13 mouse cellular contexts compared by ENCODE assay signal in genomic region chr8:30913664-30914063, GRCm38 (mm10).
DNase-seq lines count a peak whose midpoint lies in the region; ATAC-seq lines count a peak whose summit lies in the region.
"Had no signal": no experiment of that assay in that cellular context is flagged by ENCODE, and none has a peak within 500 bp of the region (broad histone marks: within the 10 kb centered on the region; RNA-seq: fewer than 3 reads in every experiment).

No protein-coding gene starts in this region.

- no peak overlapping the region for H3K9ac ChIP-seq in forebrain, embryonic 14.5 days (ENCODE audit: low read length)
- H3K9ac ChIP-seq in forebrain, embryonic 15.5 days (replicated peaks) = no peak overlapping the region
- H3K9ac ChIP-seq: heart, embryonic 13.5 days; liver, embryonic 15.5 days had no signal

- no peaks in the 10 kb centered on the region for H3K36me3 ChIP-seq in forebrain, embryonic 14.5 days (ENCODE audit: control insufficient read depth, insufficient read depth, low read length)
- H3K36me3 ChIP-seq in forebrain, embryonic 15.5 days = no peaks in the 10 kb centered on the region
- H3K36me3 ChIP-seq: heart, embryonic 13.5 days; limb, embryonic 10.5 days; liver, embryonic 15.5 days had no signal

- H3K27me3 ChIP-seq in forebrain, embryonic 14.5 days (replicated peaks; ENCODE audit: control insufficient read depth, insufficient read depth, low read length) = no peaks in the 10 kb centered on the region; the same call in 1 of the 2 replicates
- no peaks in the 10 kb centered on the region for H3K27me3 ChIP-seq in forebrain, embryonic 15.5 days
- H3K27me3 ChIP-seq: heart, embryonic 13.5 days; liver, embryonic 15.5 days had no signal

- peaks cover 18% of the 10 kb centered on the region for H3K4me1 ChIP-seq in forebrain, embryonic 14.5 days (ENCODE audit: control insufficient read depth, insufficient read depth, low read length)
- H3K4me1 ChIP-seq in forebrain, embryonic 15.5 days = peaks cover 24% of the 10 kb centered on the region
- H3K4me1 ChIP-seq: liver, embryonic 15.5 days had no signal

- peak; percentile 60 for DNase-seq in forebrain, embryonic 14.5 days (ENCODE audit: low spot score)
- DNase-seq in kidney, postnatal 4 days = peak; percentile 10 to 20
- no peak for DNase-seq in kidney, adult 11 months
- peak; percentile 9 for DNase-seq in right cerebral cortex, postnatal 14 days
- DNase-seq in right cerebral cortex, adult 2 months (ENCODE audit: low spot score in 2 of 2) = no peak
- DNase-seq in spleen, postnatal 10 days (ENCODE audit: low spot score in 2 of 2) = no peak
- DNase-seq: cerebellum, adult 11-12 months; kidney, adult 18-20 months; thymus, postnatal 25 days had no signal

- H3K9me3 ChIP-seq in forebrain, embryonic 14.5 days (replicated peaks; ENCODE audit: control insufficient read depth, low read length) = no peaks in the 10 kb centered on the region
- H3K9me3 ChIP-seq in forebrain, embryonic 15.5 days = no peaks in the 10 kb centered on the region
- H3K9me3 ChIP-seq: heart, embryonic 13.5 days; limb, embryonic 10.5 days; liver, embryonic 15.5 days had no signal

- ATAC-seq in forebrain, embryonic 14.5 days = no peak
- ATAC-seq in forebrain, embryonic 15.5 days (replicated peaks) = no peak

- no peak overlapping the region for H3K27ac ChIP-seq in forebrain, embryonic 14.5 days (ENCODE audit: low read depth, low read length)
- H3K27ac ChIP-seq in forebrain, embryonic 15.5 days (replicated peaks) = no peak overlapping the region
- H3K27ac ChIP-seq: heart, embryonic 13.5 days; limb, embryonic 10.5 days; liver, embryonic 15.5 days had no signal

- H3K4me3 ChIP-seq in forebrain, embryonic 14.5 days (ENCODE audit: low read depth, low read length) = no peak overlapping the region
- H3K4me3 ChIP-seq in forebrain, embryonic 15.5 days = no peak overlapping the region
- H3K4me3 ChIP-seq: heart, embryonic 13.5 days; limb, embryonic 10.5 days; liver, embryonic 15.5 days had no signal

- no peak overlapping the region for H3K4me2 ChIP-seq in forebrain, embryonic 14.5 days (ENCODE audit: low read length)
- H3K4me2 ChIP-seq in forebrain, embryonic 15.5 days (replicated peaks) = no peak overlapping the region
- H3K4me2 ChIP-seq: heart, embryonic 13.5 days; liver, embryonic 15.5 days had no signal

- WGBS in forebrain, embryonic 14.5 days = 19% methylated on average over 5 of the region's 5 CpGs
- 34% methylated on average over 5 of the region's 5 CpGs for WGBS in forebrain, embryonic 15.5 days

Comparison
In these comparisons a context has a peak if more than half of its experiments do, and no peak if none do; other contexts are left out.
1. DNase-seq: peak in forebrain, embryonic 14.5 days (single experiment), kidney, postnatal 4 days (2 of 2) and right cerebral cortex, postnatal 14 days (single experiment); none in kidney, adult 11 months (single experiment), right cerebral cortex, adult 2 months (0 of 2) and spleen, postnatal 10 days (0 of 2).